Mouse (Mus musculus) embryonic fibroblast, embryonic 13.5 days (primary cell): ENCODE measurements around the gene Serpina3i.

Source experiments
- CTCF ChIP-seq: IDR thresholded peaks from 2 replicates; pipeline ENCODE4 v1.5.1; 2011; ENCODE audit warnings: mild to moderate bottlenecking, control low read depth, low read length, moderate library complexity, borderline replicate concordance; ENCODE audit not compliant: insufficient read depth
- POLR2A ChIP-seq: IDR thresholded peaks from 2 replicates; pipeline ENCODE4 v1.6.1; 2011; ENCODE audit warnings: low read depth, mild to moderate bottlenecking, control low read depth, low read length, moderate library complexity

GRCm38 (mm10) chr12:104278216-104279055 lies 15.5 kb downstream of the Serpina3i start:
- TF ChIP-seq CTCF (no peak), POLR2A (no peak)
